Mouse (Mus musculus): ENCODE measurements around the gene Scn3b. TPM values are rescaled to one million over a fixed set of nuclear protein-coding genes. Genes with fewer than 3 reads are reported as not detected.

Scn3b gene
- polyA plus RNA-seq, 1 experiment from 2014 or later = 1.5 TPM

DNA sequence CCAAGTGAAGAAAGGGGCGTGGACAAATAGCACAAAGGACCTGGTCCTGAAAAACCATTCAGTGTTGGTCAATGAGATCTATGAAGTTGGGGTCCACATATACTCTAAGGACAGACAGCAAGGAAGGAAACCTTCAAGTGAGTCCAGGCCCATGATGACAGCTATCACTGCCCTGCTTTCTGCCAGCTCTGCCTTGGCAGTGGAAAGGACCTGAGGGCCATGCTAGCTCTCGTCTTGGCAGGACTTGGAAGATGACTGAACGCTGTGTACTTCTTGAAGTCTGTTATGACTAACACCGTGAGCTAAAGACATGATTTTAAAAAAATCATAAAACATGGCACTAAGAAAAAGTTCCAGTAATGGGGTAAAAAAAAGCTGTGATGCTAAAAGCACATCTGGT, 48.7 kb downstream of the Scn3b start:
- 78% methylated on average over 4 of the region's 4 CpGs for WGBS

DNA sequence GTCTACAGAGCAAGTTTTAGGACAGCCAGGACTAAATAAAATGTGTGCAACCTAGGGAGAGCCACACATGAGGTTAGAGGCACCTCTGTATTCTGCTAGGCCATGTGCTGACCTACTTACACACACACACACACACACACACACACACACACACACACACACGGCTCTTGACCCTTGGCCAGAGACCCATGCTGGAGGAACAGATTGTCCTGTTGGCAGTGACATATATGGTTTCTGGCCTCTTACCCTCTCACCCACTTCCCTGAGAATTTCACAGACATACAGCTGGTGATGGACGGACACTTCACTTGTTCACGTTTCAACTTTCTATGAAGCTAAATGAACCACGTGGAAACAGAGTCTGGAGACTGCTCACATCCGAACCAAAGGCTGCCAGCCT, 49.8 kb downstream of the Scn3b start:
- H3K9ac ChIP-seq = no peak overlapping the region
- H3K4me2 ChIP-seq = no peak overlapping the region
- H3K9me3 ChIP-seq (replicated peaks) = no peaks in the 10 kb centered on the region
- H3K27me3 ChIP-seq = no peaks in the 10 kb centered on the region
- H3K4me1 ChIP-seq (replicated peaks) = peaks cover 18% of the 10 kb centered on the region
- no peak overlapping the region for H3K27ac ChIP-seq
- no peak for ATAC-seq (replicated peaks; ENCODE audit: insufficient number of reproducible peaks, insufficient read depth, low FRiP score, low read depth)
- peaks cover 4% of the 10 kb centered on the region; the same call in 1 of the 2 replicates for H3K36me3 ChIP-seq
- WGBS = 77% methylated on average over 5 of the region's 5 CpGs
- no peak overlapping the region for H3K4me3 ChIP-seq

More for the DNA sequence above, 48.7 kb downstream of the Scn3b start:
- Histone ChIP-seq H3K9ac (no peak overlapping the region), H3K36me3 (peaks cover 4% of the 10 kb centered on the region; the same call in 1 of the 2 replicates), H3K9me3 (replicated peaks) (no peaks in the 10 kb centered on the region), H3K27ac (no peak overlapping the region), H3K27me3 (no peaks in the 10 kb centered on the region), H3K4me1 (replicated peaks) (peaks cover 18% of the 10 kb centered on the region), H3K4me2 (no peak overlapping the region), H3K4me3 (no peak overlapping the region)
- no peak for ATAC-seq (replicated peaks; ENCODE audit: insufficient number of reproducible peaks, insufficient read depth, low FRiP score, low read depth)

DNA sequence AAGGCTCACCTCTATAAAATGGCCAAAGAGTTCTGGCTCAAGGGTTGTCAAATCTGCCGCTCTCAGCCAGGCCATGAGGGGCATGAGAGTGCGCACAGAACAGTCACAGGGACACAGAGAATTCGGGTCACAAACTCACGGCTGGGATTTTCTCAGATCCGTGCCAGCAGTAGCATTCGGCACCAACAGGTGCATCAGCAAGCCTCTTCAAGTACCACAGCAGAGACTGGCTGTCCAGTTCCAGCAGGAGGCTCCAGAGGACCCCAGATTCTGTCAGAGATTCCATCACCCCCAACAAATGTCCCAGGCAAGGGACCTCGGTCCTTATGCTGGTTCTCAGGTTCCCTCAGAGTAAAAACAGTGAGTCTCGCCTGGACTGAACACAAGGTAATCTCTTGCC, 51.4 kb downstream of the Scn3b start:
- no peaks in the 10 kb centered on the region for H3K36me3 ChIP-seq
- H3K27me3 ChIP-seq = no peaks in the 10 kb centered on the region
- no peak for ATAC-seq (replicated peaks; ENCODE audit: insufficient number of reproducible peaks, insufficient read depth, low FRiP score, low read depth)
- H3K9ac ChIP-seq = no peak overlapping the region
- H3K4me2 ChIP-seq = peak overlapping the region; percentile 16; the same call in 1 of the 2 replicates
- H3K4me1 ChIP-seq (replicated peaks) = peaks cover 27% of the 10 kb centered on the region
- no peak overlapping the region for H3K4me3 ChIP-seq
- peak overlapping the region; percentile 48 for H3K27ac ChIP-seq
- WGBS = 83% methylated on average over 8 of the region's 8 CpGs
- no peaks in the 10 kb centered on the region for H3K9me3 ChIP-seq (replicated peaks)

DNA sequence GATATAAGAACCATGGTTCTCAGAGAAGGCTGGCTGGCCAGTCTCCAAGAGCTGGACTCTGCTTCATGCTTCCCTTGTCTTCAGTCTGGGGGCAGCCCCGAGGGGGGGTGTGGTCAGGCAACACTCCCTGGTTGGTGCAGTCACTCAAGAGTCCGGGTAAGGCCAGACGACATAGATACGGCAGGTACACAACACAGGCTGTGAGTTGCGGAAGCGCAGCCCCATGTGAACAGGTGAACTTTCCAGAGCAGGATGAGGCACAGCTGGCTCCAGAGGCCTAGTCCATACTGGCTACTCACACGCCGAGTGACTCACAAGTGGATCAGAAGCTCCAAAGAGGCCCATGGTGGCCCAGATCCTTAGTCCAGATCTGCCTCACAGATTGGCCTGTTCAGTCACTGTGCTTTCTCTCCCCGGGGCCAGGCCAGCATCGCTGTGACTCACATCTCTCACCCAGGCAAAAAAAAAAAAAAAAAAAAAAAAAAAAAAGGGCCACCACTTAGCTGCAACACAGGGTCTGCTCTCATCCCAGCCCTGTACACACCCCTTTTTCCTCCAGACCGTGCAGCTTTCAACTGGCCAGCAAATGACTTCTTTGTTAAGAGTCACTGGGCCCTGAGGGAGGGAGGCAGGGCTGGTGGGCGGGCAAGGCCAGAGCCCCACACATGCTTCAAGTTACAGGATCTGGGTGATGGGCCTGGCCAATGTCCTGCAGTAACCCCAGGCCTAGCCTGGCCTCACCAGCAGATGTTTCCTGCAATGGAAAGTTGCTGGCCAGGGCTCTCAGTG, 52.1 kb downstream of the Scn3b start:
- peak overlapping the region; percentile 48 for H3K27ac ChIP-seq
- H3K9ac ChIP-seq = no peak overlapping the region
- H3K4me1 ChIP-seq (replicated peaks) = peaks cover 34% of the 10 kb centered on the region

DNA sequence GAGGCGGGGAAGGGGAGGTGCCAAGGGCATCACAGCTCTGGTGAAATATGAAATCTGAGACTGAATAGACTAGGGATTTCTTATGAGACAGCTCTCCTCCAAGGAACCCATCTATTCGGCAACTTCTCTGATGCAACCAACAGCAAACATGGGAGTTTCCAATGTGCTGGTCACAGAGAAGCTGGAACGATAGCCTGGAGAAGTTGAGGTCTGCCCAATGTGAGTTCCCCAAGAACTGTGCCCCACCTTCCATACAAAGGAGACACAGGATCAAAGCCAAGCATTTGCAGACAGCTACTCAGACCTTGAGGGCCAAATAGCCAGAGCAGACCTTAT, 52.6 kb downstream of the Scn3b start:
- WGBS = 63% methylated on average over 3 of the region's 3 CpGs
- peaks cover 39% of the 10 kb centered on the region for H3K4me1 ChIP-seq (replicated peaks)

More for the DNA sequence above, 52.1 kb downstream of the Scn3b start:
- peak; percentile 83 for ATAC-seq (replicated peaks; ENCODE audit: insufficient number of reproducible peaks, insufficient read depth, low FRiP score, low read depth)
- WGBS = 43% methylated on average over 12 of the region's 12 CpGs
- Histone ChIP-seq H3K4me3 (no peak overlapping the region), H3K36me3 (no peaks in the 10 kb centered on the region), H3K9me3 (replicated peaks) (no peaks in the 10 kb centered on the region), H3K4me2 (peak overlapping the region; percentile 16; the same call in 1 of the 2 replicates), H3K27me3 (no peaks in the 10 kb centered on the region)

DNA sequence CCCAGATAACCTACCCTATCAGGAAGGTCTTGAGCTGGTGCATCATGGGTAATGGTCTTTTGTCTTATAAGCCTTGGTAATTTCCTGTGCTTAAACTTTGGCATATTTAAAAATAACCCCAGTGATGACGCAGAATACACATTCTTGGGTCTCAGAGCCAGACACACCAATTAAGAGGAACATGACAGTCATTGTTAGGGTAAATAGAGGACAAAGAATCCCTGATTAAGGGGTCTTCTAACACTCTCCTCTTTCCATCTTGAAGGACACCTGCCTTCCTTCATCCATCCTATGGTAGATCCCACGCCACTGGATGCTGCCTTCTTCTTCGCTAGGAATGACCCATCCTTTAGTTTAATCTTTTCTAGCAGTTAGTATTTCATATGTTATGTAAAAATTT, 53.4 kb downstream of the Scn3b start:
- no peak overlapping the region for H3K9ac ChIP-seq
- H3K27ac ChIP-seq = no peak overlapping the region
- H3K4me1 ChIP-seq (replicated peaks) = peaks cover 43% of the 10 kb centered on the region
- no peaks in the 10 kb centered on the region for H3K27me3 ChIP-seq
- H3K9me3 ChIP-seq (replicated peaks) = no peaks in the 10 kb centered on the region
- no peak overlapping the region for H3K4me3 ChIP-seq
- ATAC-seq (replicated peaks; ENCODE audit: insufficient number of reproducible peaks, insufficient read depth, low FRiP score, low read depth) = no peak
- H3K4me2 ChIP-seq = no peak overlapping the region
- WGBS = 85% methylated on average over 3 of the region's 3 CpGs
- no peaks in the 10 kb centered on the region for H3K36me3 ChIP-seq

More for the DNA sequence above, 52.6 kb downstream of the Scn3b start:
- Histone ChIP-seq H3K4me3 (no peak overlapping the region), H3K4me2 (no peak overlapping the region), H3K27me3 (no peaks in the 10 kb centered on the region), H3K36me3 (no peaks in the 10 kb centered on the region), H3K27ac (peak overlapping the region; percentile 48), H3K9ac (no peak overlapping the region), H3K9me3 (replicated peaks) (no peaks in the 10 kb centered on the region)
- ATAC-seq (replicated peaks; ENCODE audit: insufficient number of reproducible peaks, insufficient read depth, low FRiP score, low read depth) = no peak

DNA sequence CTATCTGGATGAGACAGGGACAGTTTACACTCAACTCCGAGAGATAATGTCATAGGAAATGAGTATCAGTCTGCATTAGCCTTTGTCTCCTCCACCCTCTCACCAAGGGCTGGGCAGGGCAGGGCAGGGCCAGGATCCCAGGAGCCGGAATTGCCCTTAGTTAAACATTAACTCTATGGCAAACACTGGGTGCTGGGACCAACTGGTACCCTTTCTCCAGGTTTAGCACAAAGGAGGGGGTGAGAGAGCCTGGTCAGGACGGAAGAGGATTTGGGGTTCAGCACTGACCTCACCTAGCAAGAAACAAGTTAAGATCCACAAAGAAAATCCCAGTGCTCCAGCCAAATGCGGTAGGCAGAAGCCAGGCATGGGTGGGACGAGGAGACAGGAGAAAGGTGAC, 54.2 kb downstream of the Scn3b start:
- 80% methylated on average over 5 of the region's 5 CpGs for WGBS
- Histone ChIP-seq H3K27me3 (no peaks in the 10 kb centered on the region), H3K36me3 (no peaks in the 10 kb centered on the region), H3K9me3 (replicated peaks) (no peaks in the 10 kb centered on the region), H3K27ac (no peak overlapping the region), H3K4me2 (no peak overlapping the region), H3K9ac (no peak overlapping the region), H3K4me3 (no peak overlapping the region), H3K4me1 (replicated peaks) (peaks cover 43% of the 10 kb centered on the region)
- no peak for ATAC-seq (replicated peaks; ENCODE audit: insufficient number of reproducible peaks, insufficient read depth, low FRiP score, low read depth)

DNA sequence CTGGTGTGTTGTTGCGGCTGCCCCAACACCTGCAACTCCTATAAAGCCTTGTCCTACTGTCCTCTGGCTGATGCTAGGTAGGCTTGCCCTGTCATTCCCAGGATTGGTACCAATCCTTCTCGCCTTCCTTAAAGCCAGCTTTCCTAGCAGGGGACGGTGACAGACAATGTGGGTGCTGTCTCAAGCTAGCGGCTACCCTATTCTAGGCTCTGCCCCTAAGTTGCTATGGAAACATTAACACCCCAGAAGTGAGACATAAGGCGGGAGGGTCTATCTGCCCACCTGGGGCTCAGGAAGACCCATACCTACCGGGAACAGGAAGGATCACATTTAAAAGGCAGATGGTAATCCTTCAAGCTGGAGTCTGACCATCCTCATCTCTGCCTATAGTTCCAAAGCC, 54.8 kb downstream of the Scn3b start:
- H3K9ac ChIP-seq = no peak overlapping the region
- peaks cover 43% of the 10 kb centered on the region for H3K4me1 ChIP-seq (replicated peaks)
- no peak overlapping the region for H3K4me3 ChIP-seq
- H3K36me3 ChIP-seq = no peaks in the 10 kb centered on the region
- H3K27ac ChIP-seq = no peak overlapping the region
- no peak for ATAC-seq (replicated peaks; ENCODE audit: insufficient number of reproducible peaks, insufficient read depth, low FRiP score, low read depth)
- no peak overlapping the region for H3K4me2 ChIP-seq
- no peaks in the 10 kb centered on the region for H3K27me3 ChIP-seq
- WGBS = 78% methylated on average over 6 of the region's 6 CpGs
- no peaks in the 10 kb centered on the region for H3K9me3 ChIP-seq (replicated peaks)

DNA sequence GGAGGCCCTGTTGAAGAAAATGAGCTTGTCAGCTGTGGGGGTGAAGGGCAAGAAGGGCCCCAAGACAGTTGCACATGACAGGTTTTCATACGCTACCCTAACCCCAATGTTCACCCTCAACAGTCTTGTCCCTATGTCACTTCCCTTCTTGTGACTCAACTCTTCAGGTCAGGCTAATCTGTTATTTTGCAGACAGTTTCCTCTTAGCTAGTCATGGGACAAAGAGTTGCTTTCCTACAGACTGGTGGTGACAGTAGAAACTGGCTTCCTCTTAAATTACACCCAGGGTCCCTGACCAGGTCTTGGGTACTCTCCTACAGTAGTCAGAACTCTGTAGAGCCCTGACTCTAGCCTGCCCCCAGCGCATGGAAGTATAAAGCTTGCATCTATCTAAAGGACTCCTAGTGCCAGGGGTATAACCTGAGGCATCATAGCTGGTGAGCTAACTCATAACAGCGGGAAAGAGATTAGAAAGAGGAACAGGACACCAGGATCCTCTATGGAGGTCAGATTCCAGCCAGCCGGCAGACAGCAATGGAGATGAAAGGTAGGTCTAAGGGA, 55.3 kb downstream of the Scn3b start:
- Histone ChIP-seq H3K4me1 (replicated peaks) (peaks cover 43% of the 10 kb centered on the region), H3K4me3 (no peak overlapping the region), H3K27ac (no peak overlapping the region), H3K36me3 (no peaks in the 10 kb centered on the region), H3K9ac (no peak overlapping the region), H3K4me2 (no peak overlapping the region), H3K27me3 (no peaks in the 10 kb centered on the region), H3K9me3 (replicated peaks) (no peaks in the 10 kb centered on the region)
- no peak for ATAC-seq (replicated peaks; ENCODE audit: insufficient number of reproducible peaks, insufficient read depth, low FRiP score, low read depth)
- WGBS = 72% methylated on average over 4 of the region's 4 CpGs

DNA sequence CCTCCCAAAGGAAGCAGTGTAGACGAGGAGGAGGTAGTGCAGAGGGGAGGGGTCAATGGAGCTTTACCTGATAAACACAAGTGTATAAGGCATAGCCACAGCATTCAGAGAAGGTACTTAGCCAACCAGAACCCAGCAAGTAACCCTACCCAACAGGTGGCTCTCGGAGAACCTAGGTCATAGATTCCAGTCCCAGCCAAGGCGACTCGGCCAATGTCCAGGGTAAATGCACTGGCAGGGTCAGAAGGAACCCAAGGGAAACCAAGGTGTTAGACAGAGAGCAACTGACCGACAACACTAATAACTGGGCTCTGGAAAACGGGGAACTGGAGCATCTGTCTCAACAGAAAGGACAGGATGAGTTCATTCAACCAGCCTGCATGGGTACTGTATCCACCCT, 55.8 kb downstream of the Scn3b start:
- H3K4me1 ChIP-seq (replicated peaks) = peaks cover 43% of the 10 kb centered on the region
- no peak for ATAC-seq (replicated peaks; ENCODE audit: insufficient number of reproducible peaks, insufficient read depth, low FRiP score, low read depth)
- no peaks in the 10 kb centered on the region for H3K27me3 ChIP-seq
- H3K4me2 ChIP-seq = no peak overlapping the region
- H3K9me3 ChIP-seq (replicated peaks) = no peaks in the 10 kb centered on the region
- 85% methylated on average over 6 of the region's 6 CpGs for WGBS
- H3K27ac ChIP-seq = peak overlapping the region; percentile 52; the same call in 1 of the 2 replicates
- no peaks in the 10 kb centered on the region for H3K36me3 ChIP-seq
- no peak overlapping the region for H3K4me3 ChIP-seq
- no peak overlapping the region for H3K9ac ChIP-seq

DNA sequence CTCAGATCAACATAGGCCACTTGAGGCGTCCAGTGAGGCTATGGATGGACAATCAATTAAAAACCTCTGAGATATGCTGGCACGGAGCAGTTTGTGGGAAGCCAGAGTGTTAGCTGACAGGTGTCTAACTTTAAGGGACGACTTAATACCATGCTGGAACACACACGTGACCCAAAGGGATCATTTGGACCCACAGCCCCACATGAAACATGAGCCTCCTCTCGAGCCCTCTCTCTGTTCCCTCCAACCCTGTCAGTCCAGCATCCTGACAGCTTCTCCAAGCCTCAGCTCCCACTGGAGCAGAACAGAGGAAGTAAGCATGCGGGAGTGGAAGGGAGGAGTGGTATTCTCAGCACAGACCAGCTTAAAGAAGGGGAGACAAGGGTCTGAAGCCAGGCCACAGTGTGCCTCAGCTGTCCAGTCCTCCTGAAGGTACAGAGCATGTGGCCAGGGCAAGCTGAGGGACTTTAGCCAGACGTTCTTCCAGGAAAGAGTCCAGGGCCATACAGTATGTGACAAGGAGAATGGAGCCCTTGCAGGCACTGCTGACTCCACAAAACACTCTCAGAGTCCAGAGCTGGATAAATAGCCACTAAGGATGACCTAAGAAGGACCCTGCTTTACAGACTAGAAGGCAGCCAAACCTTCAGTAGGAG, 57.4 kb downstream of the Scn3b start:
- no peak for ATAC-seq (replicated peaks; ENCODE audit: insufficient number of reproducible peaks, insufficient read depth, low FRiP score, low read depth)
- Histone ChIP-seq H3K36me3 (no peaks in the 10 kb centered on the region), H3K4me1 (replicated peaks) (peaks cover 32% of the 10 kb centered on the region), H3K4me3 (no peak overlapping the region), H3K9ac (no peak overlapping the region), H3K27me3 (no peaks in the 10 kb centered on the region), H3K4me2 (no peak overlapping the region), H3K9me3 (replicated peaks) (no peaks in the 10 kb centered on the region), H3K27ac (peak overlapping the region; percentile 52; the same call in 1 of the 2 replicates)
- WGBS = 36% methylated on average over 7 of the region's 7 CpGs

Measured in heart, embryonic 15.5 days (tissue).